Mouse (Mus musculus) cerebellum, adult 9-11 months (tissue): Measurements from ENCODE around the gene Cilp2.
A peak's percentile ranks its signal among the peaks of the same experiment; 100 is the strongest.

ENCODE experiments used
- DNase-seq: peaks from one replicate; pipeline ENCODE4 v3.0.0; 2022

Gene Cilp2

DNA sequence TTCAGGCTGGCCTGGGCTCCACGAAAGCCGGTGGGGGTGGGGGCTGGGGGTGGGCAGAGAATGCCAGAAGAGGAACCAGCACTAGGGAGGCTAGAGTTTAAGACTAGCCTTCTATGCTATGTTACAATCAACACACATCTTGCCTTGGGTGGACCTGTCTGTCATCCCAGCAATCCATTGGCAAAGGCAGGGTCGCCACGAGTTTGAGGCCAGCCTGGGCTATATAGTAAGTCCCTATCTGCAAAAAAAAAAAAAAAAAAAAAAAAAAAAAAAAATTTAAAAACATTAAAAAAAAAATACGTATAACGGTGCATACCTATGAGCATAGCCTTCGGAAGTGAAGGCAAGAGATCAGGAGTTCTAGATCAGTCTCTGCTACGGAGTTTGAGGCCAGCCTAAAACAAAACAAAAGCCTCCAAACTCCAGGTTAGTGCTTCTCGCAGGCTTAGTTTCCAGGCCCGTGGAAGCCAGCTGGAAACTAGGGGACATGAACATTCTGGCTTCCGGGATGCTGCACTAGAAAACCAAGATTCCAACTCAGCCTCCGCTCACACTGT, 13.5 kb upstream of the Cilp2 start:
- DNase-seq, result peak; percentile 64

GRCm38 (mm10) chr8:69899876-69900275, 12.4 kb upstream of the Cilp2 start:
- no peak for DNase-seq

GRCm38 (mm10) chr8:69897857-69898256, 10.4 kb upstream of the Cilp2 start:
- DNase-seq, result no peak

DNA sequence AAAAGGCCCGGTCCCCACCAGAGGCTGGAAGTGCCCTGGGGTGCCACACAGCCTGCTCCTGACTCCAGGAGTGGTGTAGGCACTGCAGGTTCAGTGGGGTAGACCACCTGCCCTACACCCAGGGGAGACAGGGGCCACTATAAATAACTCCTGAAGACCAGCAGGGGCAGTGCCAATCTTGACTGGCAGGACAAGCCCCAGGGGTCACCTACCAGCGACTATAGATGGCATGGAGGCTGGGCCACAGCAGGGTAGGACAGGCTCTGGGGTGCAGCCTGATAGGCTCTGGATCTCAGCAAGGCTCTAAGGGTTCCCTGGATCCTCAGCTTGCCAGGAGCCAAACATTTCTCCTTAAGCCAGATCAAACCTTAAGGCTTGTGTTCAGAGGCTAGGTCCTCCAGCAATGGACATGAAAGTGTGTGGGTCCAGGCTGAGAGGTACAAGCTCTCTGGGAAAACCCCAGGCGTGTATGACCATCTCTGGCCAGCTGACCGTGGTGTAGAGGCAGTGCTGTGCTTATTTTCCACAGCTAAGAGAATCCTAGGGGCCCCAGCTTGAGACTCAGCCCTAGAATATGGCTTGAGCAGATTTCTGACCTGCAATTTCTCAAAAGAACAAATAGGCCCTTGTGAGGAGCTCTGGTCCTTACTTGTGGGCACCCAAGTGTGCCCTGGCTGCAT, 8.4 kb upstream of the Cilp2 start:
- no peak for DNase-seq

- DNase-seq, result no peak
Measured at GRCm38 (mm10) chr8:69894836-69895332, 7.4 kb upstream of the Cilp2 start.

GRCm38 (mm10) chr8:69893863-69894262, 6.4 kb upstream of the Cilp2 start:
- peak; percentile 52 for DNase-seq

DNA sequence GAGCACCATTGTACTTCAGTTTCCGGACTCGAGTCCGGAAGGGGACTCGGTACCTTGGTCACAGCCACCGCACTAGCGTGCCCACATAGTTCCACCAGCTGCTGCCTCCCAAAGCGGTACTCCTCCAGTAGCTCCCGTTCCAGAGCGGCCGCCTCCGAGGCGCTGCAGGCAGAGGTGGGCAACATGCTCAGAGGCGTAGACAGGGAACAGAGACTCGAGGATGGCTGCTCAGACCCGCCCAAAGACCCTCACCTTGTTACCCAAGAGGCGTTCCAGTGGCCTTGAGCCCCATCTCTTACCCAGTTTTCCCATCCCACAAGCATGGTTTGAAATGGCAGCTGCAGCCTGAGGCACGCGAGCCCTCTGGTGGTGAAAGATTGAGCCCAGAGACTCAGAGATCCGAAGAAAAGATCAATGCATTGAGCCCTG, 3.3 kb upstream of the Cilp2 start:
- no peak for DNase-seq

- no peak for DNase-seq
Measured at GRCm38 (mm10) chr8:69888902-69889301, 1.4 kb upstream of the Cilp2 start.

GRCm38 (mm10) chr8:69888244-69888866, 868 bp upstream of the Cilp2 start:
- DNase-seq, result no peak

DNA sequence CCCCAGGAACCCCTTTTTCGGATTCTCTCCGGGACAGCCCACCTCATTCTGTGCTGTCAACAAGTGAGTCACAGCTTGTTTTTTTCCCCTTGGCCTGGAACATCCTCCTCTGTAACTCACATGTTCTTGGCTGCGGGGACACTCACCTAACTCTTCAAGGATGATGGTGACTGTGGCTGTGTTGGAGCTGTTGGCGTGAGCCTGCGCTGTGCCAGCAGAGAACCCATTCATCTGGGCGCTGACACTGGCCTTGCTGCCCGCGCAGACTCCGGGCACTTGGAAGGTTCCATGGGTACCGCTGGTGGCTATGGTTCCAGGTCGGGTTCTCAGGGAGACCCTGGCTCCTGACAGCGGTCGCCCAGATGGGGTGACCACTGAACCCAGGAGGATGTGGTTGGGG, 3.3 kb downstream of the Cilp2 start:
- DNase-seq, result no peak

DNA sequence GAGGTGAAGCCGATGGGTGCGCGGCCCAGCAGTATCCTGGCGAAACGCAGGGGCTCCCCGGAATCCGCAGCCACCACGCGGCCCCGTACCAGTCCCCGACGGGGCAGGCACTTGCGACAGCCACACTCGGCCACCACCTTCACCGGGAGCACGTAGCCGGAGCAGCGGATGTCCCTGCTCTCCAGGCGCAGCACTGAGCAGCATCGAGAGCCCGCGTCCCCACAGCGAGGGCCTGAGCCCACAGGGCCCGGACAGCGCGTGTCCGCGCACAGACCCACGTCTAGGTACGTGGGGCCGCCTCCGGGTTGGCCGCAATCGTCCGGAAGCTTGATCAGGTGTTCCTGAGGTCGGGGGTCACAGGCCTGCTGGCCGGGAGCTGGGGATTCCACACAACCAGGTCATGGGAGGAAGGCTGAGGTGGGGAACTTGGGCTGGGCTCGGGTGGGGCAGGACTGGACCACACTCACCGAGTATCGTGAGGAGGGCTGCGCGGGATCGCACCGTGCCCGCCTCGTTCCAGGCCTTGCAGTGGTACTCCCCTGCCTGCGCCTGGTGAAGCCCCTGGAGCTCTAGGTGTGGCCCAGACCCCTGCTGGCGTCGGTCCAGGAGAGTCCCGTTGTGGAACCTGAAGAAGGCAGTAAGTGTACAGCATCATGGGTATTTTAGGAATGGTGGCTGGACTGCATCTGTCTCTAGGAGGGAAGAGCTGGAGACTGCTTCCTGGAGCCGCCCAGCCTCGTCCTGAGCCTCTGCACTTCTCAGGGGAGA, 4.5 kb downstream of the Cilp2 start:
- DNase-seq, result no peak

DNA sequence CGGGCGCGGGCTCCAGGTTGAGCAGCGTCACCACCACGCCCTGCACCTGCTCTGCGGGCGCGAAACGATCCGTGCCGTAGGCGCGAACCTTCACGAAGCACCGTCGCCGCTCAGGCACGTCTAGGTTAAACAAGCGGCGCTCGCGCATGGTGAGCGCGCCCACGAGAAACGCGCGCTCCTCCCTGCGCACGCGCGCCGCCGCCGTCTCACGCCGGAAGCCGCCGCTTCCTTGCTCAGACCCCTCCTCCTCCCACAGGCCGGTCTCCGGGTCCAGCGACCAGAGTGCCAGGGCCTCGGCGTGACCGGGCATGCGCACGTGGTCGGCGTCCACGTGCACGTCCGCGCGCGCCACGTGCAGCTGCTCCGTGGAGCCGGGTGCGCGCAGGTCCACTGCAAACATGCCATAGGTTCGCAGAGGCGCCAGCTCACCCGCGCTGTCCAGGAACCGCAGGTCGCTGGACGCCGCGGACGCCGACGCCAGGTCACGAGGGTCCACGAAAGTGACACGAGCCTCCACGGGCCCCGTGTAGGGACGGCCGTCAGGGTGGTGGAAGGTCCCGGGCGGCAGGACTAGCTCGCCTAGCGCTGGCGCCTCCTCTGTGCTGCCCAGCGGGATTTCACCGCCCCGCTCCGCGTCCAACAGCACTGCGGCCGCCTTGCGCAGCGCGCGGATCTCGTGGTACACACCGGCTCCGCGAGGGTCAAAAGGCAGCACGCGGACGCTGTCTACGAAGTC, 5.3 kb downstream of the Cilp2 start:
- DNase-seq, result no peak

DNA sequence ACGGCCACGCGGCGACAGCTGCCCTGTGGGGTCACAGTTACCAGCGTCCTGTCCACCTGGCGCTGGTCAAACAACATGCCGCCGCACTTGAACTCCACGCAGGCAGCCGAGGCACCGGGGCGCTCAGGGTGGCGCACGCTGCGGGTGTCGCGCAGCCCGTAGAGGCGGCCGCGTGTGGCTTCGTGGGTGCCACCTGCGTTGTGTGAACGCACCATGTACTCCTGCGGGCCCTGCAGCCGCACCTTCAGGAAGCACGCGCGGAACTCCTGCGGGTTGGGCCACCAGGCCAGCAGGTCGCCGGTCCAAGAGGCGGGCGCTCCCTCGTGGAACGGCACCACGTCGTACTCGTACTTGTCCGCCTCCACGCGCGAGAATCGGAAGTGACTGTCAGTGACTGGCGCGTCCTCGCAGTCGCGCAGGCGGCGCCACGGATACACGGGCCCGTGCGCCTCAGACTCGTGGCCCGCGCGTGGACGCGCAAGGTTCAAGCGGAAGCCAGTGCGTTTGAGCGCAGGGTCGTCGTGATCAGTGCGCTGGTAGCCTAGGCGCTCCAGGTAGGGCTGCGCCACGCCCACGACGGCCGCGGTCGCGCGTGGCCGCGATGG, 6.1 kb downstream of the Cilp2 start:
- peak; percentile 5 for DNase-seq

GRCm38 (mm10) chr8:69880841-69881240, 6.6 kb downstream of the Cilp2 start:
- no peak for DNase-seq

- DNase-seq, result no peak
Measured at GRCm38 (mm10) chr8:69879678-69880077, 7.8 kb downstream of the Cilp2 start.

GRCm38 (mm10) chr8:69877992-69878391, 9.5 kb downstream of the Cilp2 start:
- no peak for DNase-seq

GRCm38 (mm10) chr8:69877396-69877795, 10.1 kb downstream of the Cilp2 start:
- no peak for DNase-seq

DNA sequence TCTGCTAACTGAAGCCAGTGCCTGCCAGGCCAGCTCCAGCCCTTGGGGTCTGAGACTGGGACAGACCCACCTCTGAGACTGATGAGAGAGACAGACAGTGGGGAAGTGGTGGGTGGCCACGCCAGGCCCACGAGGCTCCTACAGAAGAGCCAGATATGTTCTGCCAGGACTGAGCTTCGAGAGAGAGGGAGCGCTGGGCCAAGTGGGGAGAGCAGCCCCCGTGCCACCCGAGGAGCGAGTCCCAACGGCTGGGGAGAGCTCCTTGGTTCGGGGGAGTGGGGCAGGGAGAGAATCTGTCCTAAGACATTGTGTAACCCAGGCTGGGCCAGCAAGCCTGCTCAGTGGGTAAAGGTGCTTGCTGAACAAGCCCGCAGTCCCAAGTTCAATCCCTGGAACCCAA, 10.5 kb downstream of the Cilp2 start:
- no peak for DNase-seq

DNA sequence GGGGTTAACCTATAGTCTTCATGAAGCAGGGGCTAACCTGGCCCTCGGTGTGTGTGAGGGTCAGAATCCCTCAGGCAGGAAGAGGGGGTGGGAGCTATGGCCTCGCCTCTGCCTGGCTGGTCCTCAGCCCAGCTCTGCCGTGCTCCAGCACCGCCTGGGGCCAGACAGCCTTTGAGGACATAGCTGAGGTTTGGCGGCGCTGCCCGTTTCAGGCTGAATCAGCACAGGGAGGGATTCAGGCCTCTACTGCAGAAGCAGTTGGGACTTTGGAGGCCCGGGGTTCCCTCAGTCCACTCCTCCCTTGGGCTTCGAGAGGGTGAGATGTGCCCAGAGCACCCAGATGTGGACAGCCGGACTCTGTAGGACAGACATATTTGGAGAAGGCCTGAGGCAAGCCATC, 11.4 kb downstream of the Cilp2 start:
- no peak for DNase-seq

GRCm38 (mm10) chr8:69874654-69875053, 12.8 kb downstream of the Cilp2 start:
- no peak for DNase-seq

GRCm38 (mm10) chr8:69874155-69874554, 13.3 kb downstream of the Cilp2 start:
- no peak for DNase-seq

- no peak for DNase-seq
Measured at GRCm38 (mm10) chr8:69870907-69871306, 16.6 kb downstream of the Cilp2 start.
